Mouse (Mus musculus): ENCODE data around the gene Klhl29.

DNA sequence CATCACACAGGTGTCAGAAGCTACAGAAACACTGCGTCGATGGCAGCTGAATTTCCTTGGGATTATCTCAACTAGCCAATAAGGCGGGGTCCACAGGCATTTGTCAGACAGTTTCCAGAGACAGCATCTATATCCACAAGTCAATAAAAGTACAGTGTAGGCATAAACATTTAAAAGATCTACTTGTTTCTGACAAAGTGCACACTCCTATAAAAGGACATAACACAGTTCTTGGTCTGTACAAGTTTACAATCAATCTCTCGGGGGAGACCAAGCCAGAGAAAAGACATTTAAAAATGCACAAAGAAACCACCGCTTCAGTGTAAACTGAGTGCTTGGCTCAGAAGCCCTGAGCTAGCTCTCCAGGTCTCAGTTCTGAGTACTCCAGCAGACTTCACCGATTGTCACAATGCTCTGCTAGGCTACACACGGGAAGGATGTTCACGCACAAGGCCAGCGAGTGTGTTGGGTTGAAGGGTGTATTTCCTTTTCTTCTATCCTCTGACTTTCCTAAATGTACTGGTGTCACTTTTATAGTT, 59.4 kb downstream of the Klhl29 start:
- TF ChIP-seq POLR2A (IDR thresholded peaks at IDR 0.05; ENCODE audit: low read depth, low read length) = no peak
- TF ChIP-seq CTCF (IDR thresholded peaks at IDR 0.05; ENCODE audit: borderline replicate concordance, insufficient read depth, low read length) = no peak
